Mouse (Mus musculus) cortical plate, adult 2 months (tissue): Measurements from ENCODE around the gene Smarca5.

ENCODE experiments used
- CTCF ChIP-seq: fragments of 200-500 bp; IDR thresholded peaks from 2 replicates; pipeline ENCODE4 v1.5.1; 2011; ENCODE audit warnings: mild to moderate bottlenecking, control low read depth, low read length; ENCODE audit not compliant: insufficient read depth; ENCODE audit errors: extremely low read depth
- POLR2A ChIP-seq: fragments of 200-500 bp; IDR thresholded peaks from 2 replicates; pipeline ENCODE4 v1.6.1; 2011; ENCODE audit warnings: mild to moderate bottlenecking, low read length, control low read depth; ENCODE audit not compliant: insufficient read depth; ENCODE audit errors: extremely low read depth

DNA sequence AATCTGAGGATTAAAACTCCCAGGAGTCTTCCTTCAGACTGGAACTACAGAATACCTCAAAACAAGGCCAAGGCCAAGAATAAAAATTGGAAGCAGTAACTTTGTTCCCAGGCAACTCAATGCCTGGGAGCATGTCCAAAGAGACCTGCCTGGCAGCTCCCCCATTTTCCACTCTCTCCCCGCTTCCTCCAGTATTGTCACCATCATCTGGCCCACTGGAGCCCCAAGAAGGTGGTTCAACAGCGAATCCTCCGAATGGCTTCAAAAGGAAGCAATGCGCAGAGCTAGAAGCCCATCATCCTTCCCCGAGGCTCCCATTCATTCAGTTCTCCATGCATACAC, 1.3 kb downstream of the Smarca5 start:
- TF ChIP-seq CTCF (no peak), POLR2A (no peak)
